Mouse (Mus musculus): Measurements from ENCODE around the gene Canx.

DNA sequence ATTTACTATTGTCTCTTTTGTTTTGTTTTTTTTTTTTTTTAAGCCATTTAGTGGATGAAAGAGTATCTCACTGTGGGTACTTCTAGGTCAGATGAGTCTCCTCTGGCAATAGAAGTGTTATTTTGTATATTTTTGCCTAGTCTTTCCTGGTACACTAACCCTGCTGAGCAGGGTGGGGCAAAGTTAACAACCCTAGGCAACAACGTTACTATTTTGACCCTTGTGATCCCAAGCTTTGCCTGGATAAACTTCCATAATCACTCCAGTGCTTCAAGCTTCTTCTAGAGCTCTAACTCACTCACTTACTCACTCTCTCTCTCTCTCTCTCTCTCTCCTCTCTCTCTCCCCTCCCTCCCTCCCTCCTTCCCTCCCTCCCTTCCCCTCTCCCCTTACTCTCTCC is 10.7 kb upstream of the Canx start:
- TF ChIP-seq POLR2A (IDR thresholded peaks at IDR 0.05; ENCODE audit: low read depth, low read length) (no peak), CTCF (conservative IDR thresholded peaks at IDR 0.05; ENCODE audit: insufficient read depth, insufficient read length, low read depth, low read length) (no peak)

Measured in kidney, adult 2 months (tissue).